Mouse (Mus musculus): ENCODE results near the gene Pick1.

The Pick1 gene

GRCm38 (mm10) chr15:79229058-79229821, at the start of gene Pick1, which contains the start of gene Gm49486:
Pick1 (plus strand) TSS chr15:79229173.
Gm49486 (plus strand) TSS chr15:79229391.
- peak; percentile 87 to 96 for DNase-seq (ENCODE audit: inconsistent age in 2 of 2, low spot score in 1 of 2)

GRCm38 (mm10) chr15:79185213-79185612, 43.8 kb upstream of the Pick1 start:
- peak in 1 of 2 experiments; percentile 17 for DNase-seq (ENCODE audit: inconsistent age in 2 of 2, low spot score in 1 of 2)

GRCm38 (mm10) chr15:79187819-79188218, 41.2 kb upstream of the Pick1 start:
- DNase-seq (ENCODE audit: inconsistent age in 2 of 2, low spot score in 1 of 2): no peak

GRCm38 (mm10) chr15:79191426-79191825, 37.5 kb upstream of the Pick1 start:
- DNase-seq (ENCODE audit: inconsistent age in 2 of 2, low spot score in 1 of 2): no peak

GRCm38 (mm10) chr15:79192450-79192849, 36.5 kb upstream of the Pick1 start:
- DNase-seq (ENCODE audit: inconsistent age in 2 of 2, low spot score in 1 of 2): no peak

GRCm38 (mm10) chr15:79192885-79193845, 35.8 kb upstream of the Pick1 start:
- DNase-seq (ENCODE audit: inconsistent age in 2 of 2, low spot score in 1 of 2): peak in 1 of 2 experiments; percentile 22

- DNase-seq (ENCODE audit: inconsistent age in 2 of 2, low spot score in 1 of 2): peak in 1 of 2 experiments; percentile 28
Measured at GRCm38 (mm10) chr15:79194048-79194447, 34.9 kb upstream of the Pick1 start.

- DNase-seq (ENCODE audit: inconsistent age in 2 of 2, low spot score in 1 of 2): peak in 1 of 2 experiments; percentile 50
Measured at GRCm38 (mm10) chr15:79194946-79195345, 34.0 kb upstream of the Pick1 start.

- peak; percentile 60 to 76 for DNase-seq (ENCODE audit: inconsistent age in 2 of 2, low spot score in 1 of 2)
Measured at GRCm38 (mm10) chr15:79195492-79195891, 33.5 kb upstream of the Pick1 start.

GRCm38 (mm10) chr15:79199390-79199976, 29.5 kb upstream of the Pick1 start:
- DNase-seq (ENCODE audit: inconsistent age in 2 of 2, low spot score in 1 of 2): no peak

GRCm38 (mm10) chr15:79201491-79202150, 27.4 kb upstream of the Pick1 start:
- DNase-seq (ENCODE audit: inconsistent age in 2 of 2, low spot score in 1 of 2): peak in 1 of 2 experiments; percentile 22

GRCm38 (mm10) chr15:79202575-79202974, 26.4 kb upstream of the Pick1 start:
- no peak for DNase-seq (ENCODE audit: inconsistent age in 2 of 2, low spot score in 1 of 2)

- DNase-seq (ENCODE audit: inconsistent age in 2 of 2, low spot score in 1 of 2): peak; percentile 87 to 89
Measured at GRCm38 (mm10) chr15:79208211-79208610, 20.8 kb upstream of the Pick1 start.

- peak; percentile 68 to 72 for DNase-seq (ENCODE audit: inconsistent age in 2 of 2, low spot score in 1 of 2)
Measured at GRCm38 (mm10) chr15:79208758-79209439, 20.1 kb upstream of the Pick1 start.

- DNase-seq (ENCODE audit: inconsistent age in 2 of 2, low spot score in 1 of 2): no peak
Measured at GRCm38 (mm10) chr15:79210357-79210756, 18.6 kb upstream of the Pick1 start.

GRCm38 (mm10) chr15:79212750-79213446, 16.1 kb upstream of the Pick1 start:
- DNase-seq (ENCODE audit: inconsistent age in 2 of 2, low spot score in 1 of 2): no peak

- DNase-seq (ENCODE audit: inconsistent age in 2 of 2, low spot score in 1 of 2): no peak
Measured at GRCm38 (mm10) chr15:79213591-79213990, 15.4 kb upstream of the Pick1 start.

- no peak for DNase-seq (ENCODE audit: inconsistent age in 2 of 2, low spot score in 1 of 2)
Measured at GRCm38 (mm10) chr15:79216191-79216590, 12.8 kb upstream of the Pick1 start.

- no peak for DNase-seq (ENCODE audit: inconsistent age in 2 of 2, low spot score in 1 of 2)
Measured at GRCm38 (mm10) chr15:79219572-79219971, 9.4 kb upstream of the Pick1 start.

All from adrenal gland, adult (tissue).